Mouse (Mus musculus): ENCODE results near the gene Gprin1.

GRCm38 (mm10) chr13:54757093-54757830 lies 7.6 kb upstream of the Gprin1 start:
- no peak for TF ChIP-seq CTCF (IDR thresholded peaks at IDR 0.05; ENCODE audit: borderline replicate concordance, extremely low read depth, insufficient read depth, insufficient read length)
- TF ChIP-seq POLR2A (IDR thresholded peaks at IDR 0.05; ENCODE audit: borderline replicate concordance, extremely low read depth, insufficient read depth, insufficient read length, poor library complexity, severe bottlenecking) = no peak

Measured in brain, embryonic 14.5 days (tissue).